Mouse (Mus musculus) spleen, adult 10 weeks (tissue): ENCODE measurements around the gene Adgre5. TPM values are rescaled to one million over a fixed set of nuclear protein-coding genes. Genes with fewer than 3 reads are reported as not detected.

Experiments used
- polyA plus RNA-seq: library from polyadenylated mRNA; stranded (reverse); fragments of 350-450 nt; fragmentation: Illumina TruSeq; extraction: RNeasy Lipid Tissue Mini Kit (QIAGEN cat#74804); gene quantifications from one replicate; pipeline ENCODE4 v1.2.3, GENCODE M21; 2015; ENCODE audit warnings: low replicate concordance; ENCODE audit not compliant: insufficient read depth

Adgre5 gene
- 248 TPM for polyA plus RNA-seq

GRCm38 (mm10) chr8:83740976-83741741 lies at the start of gene Adgre5:
Gene Adgre5, minus strand, starts transcription at chr8:83741326.

GRCm38 (mm10) chr8:83715031-83715690 lies 26.0 kb downstream of the Adgre5 start, which contains the start of gene Ddx39:
Gene Ddx39, plus strand, starts transcription at chr8:83715177.

GRCm38 (mm10) chr8:83698661-83699453 lies 42.3 kb downstream of the Adgre5 start, which contains the start of gene Pkn1:
Gene Pkn1, minus strand, starts transcription at chr8:83699179.

Other genes with a start within 250 kb of the Adgre5 start
- not detected for gene Olfr370, start 205.5 kb downstream of the Adgre5 start, polyA plus RNA-seq
- 15.3 TPM for gene Ndufb7, start 174.7 kb downstream of the Adgre5 start, polyA plus RNA-seq
- 132 TPM for gene Tecr, start 133.4 kb downstream of the Adgre5 start, polyA plus RNA-seq
- gene Dnajb1, start 133.1 kb downstream of the Adgre5 start, polyA plus RNA-seq = 32.8 TPM
- gene Gipc1, start 88.6 kb downstream of the Adgre5 start, polyA plus RNA-seq = 4.3 TPM
- gene Ptger1, start 74.6 kb downstream of the Adgre5 start, polyA plus RNA-seq = 0.90 TPM
- gene Pkn1, start 42.1 kb downstream of the Adgre5 start, polyA plus RNA-seq = 105 TPM
- gene Ddx39, start 26.1 kb downstream of the Adgre5 start, polyA plus RNA-seq = 70.5 TPM
- 7.0 TPM for gene Adgrl1, start 158.8 kb upstream of the Adgre5 start, polyA plus RNA-seq
- gene Gm10644, start 213.9 kb upstream of the Adgre5 start, polyA plus RNA-seq = 1.3 TPM
- gene Asf1b, start 214.2 kb upstream of the Adgre5 start, polyA plus RNA-seq = 20.3 TPM
- gene Prkaca, start 231.7 kb upstream of the Adgre5 start, polyA plus RNA-seq = 31.7 TPM